Mouse (Mus musculus) forebrain, embryonic 16.5 days (tissue): ENCODE data around the gene Olfr66. TPM values are rescaled to one million over a fixed set of nuclear protein-coding genes. Genes with fewer than 3 reads are reported as not detected.

Experiments used
- ATAC-seq: fragments of 200-750 bp; cut with Nextera tagmentation; 2 replicates; pipeline ENCODE4 v1.8.0; 2017; ENCODE audit warnings: mild to moderate bottlenecking, moderate library complexity
- H3K27ac ChIP-seq: fragments of 300-500 bp; sonication (generic); 2 replicates; pipeline ENCODE4 v1.5.1; 2014; ENCODE audit warnings: low read length, control low read depth
- H3K27me3 ChIP-seq: fragments of 300-500 bp; sonication (generic); replicated peaks from 2 replicates; pipeline ENCODE4 v1.6.1; 2014; ENCODE audit warnings: low read length; ENCODE audit not compliant: control insufficient read depth, insufficient read depth
- H3K36me3 ChIP-seq: fragments of 300-500 bp; sonication (generic); 2 replicates; pipeline ENCODE4 v1.6.1; 2014; ENCODE audit not compliant: control insufficient read depth, insufficient read depth
- H3K4me1 ChIP-seq: fragments of 300-500 bp; sonication (generic); replicated peaks from 2 replicates; pipeline ENCODE4 v1.6.1; 2014; ENCODE audit warnings: low read length; ENCODE audit not compliant: control insufficient read depth, insufficient read depth
- H3K4me2 ChIP-seq: fragments of 300-500 bp; sonication (generic); 2 replicates; pipeline ENCODE4 v1.6.1; 2014; ENCODE audit warnings: mild to moderate bottlenecking, low read length, control low read depth
- H3K4me3 ChIP-seq: fragments of 300-500 bp; sonication (generic); replicated peaks from 2 replicates; pipeline ENCODE4 v1.5.1; 2014; ENCODE audit warnings: mild to moderate bottlenecking, low read length, control low read depth
- H3K9ac ChIP-seq: fragments of 300-500 bp; sonication (generic); replicated peaks from 2 replicates; pipeline ENCODE4 v1.6.1; 2014; ENCODE audit warnings: low read depth, low read length, control low read depth
- H3K9me3 ChIP-seq: fragments of 300-500 bp; sonication (generic); 2 replicates; pipeline ENCODE4 v1.6.1; 2016; ENCODE audit warnings: low read length; ENCODE audit not compliant: control insufficient read depth
- WGBS: fragments of 180-500 bp; shearing (Covaris S2); extraction: QIAGEN DNeasy Blood & Tissue Kit; methylation state at CpG from one replicate; pipeline ENCODE4 v1.1.7; 2014; 5-methylcytosine and 5-hydroxymethylcytosine counted together
- polyA plus RNA-seq: library from polyadenylated mRNA; unstranded; fragments of >200 nt; fragmentation: Nextera tagmentation; extraction: Ambion mirVana; gene quantifications from 2 replicates; pipeline ENCODE4 v1.2.1, GENCODE M21; 2015

The Olfr66 gene
- polyA plus RNA-seq: not detected in 2 replicates

DNA sequence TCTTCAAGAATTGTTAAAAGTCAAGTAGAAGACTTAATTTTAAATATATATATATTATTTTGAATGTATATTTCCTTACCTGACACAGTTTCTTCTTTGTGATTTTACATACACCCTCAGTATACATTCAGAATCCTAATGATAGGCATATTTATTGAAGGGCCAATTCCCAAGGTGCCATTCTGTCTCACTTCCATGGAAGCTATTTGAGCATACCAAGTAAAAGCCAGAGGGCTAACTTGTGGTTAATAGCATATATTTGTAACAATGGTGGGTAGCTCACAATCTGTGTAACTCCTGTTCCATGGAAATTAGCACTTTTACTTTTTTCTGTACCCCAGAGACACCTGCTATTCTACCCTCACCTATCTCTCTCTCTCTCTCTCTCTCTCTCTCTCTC lies at the start of gene Olfr66:
Gene Olfr66, minus strand, starts transcription at position 101 of the 400 bp plus-strand sequence.
- Histone ChIP-seq H3K27me3 (no peaks in the 10 kb centered on the region), H3K9ac (no peak within 1 kb of the TSS), H3K36me3 (no peaks in the 10 kb centered on the region), H3K9me3 (no peaks in the 10 kb centered on the region), H3K4me2 (no peak within 1 kb of the TSS), H3K27ac (no peak within 1 kb of the TSS), H3K4me1 (no peaks in the 10 kb centered on the region), H3K4me3 (no peak within 1 kb of the TSS)
- no peak for ATAC-seq

DNA sequence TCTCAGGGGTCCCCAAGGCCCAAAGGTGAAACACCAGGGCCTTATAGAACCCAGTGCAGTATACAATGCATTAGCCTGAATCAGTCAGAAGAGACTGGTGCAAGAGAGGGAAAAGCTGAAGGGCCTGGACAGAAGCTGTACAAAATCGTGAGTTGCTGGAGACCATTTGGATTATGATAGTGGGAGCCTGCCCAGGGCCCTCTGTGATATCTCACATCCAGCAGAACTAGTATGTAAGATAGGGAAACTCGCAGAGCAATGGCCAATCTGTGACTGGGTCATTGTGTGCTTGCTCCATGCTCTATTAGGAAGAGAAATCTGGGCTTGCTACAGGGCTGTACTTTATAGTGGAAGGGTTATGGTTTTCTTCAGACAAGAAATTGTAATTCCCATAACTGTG lies 48.2 kb upstream of the Olfr66 start, which contains the start of gene Olfr632:
Gene Olfr632, plus strand, starts transcription at position 84 of the 400 bp plus-strand sequence.
- H3K9me3 ChIP-seq: no peaks in the 10 kb centered on the region
- no peak for ATAC-seq
- no peak within 1 kb of the TSS for H3K4me2 ChIP-seq
- no peak within 1 kb of the TSS for H3K4me3 ChIP-seq
- H3K36me3 ChIP-seq: no peaks in the 10 kb centered on the region
- H3K4me1 ChIP-seq: no peaks in the 10 kb centered on the region
- H3K27ac ChIP-seq: no peak within 1 kb of the TSS
- 78% methylated on average over 2 of the region's 2 CpGs for WGBS
- no peak within 1 kb of the TSS for H3K9ac ChIP-seq
- no peaks in the 10 kb centered on the region for H3K27me3 ChIP-seq

DNA sequence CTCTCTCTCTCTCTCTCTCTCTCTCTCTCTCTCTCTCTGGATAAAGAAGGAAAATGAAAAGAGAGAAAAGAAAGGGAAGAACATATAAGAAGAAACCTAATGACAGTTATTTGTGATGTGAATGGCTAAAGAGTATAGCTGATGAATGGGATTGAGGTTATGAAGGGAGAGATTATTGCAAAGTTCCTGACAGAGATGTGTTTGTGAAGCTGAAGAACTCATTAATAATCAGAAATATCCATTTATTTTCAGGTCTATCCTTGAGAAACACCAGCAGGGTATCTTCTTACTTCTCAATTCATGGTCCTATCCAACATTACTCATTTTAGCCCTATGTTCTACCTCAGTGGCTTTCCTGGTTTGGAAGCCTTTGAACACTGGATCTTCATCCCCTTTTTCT lies 42.5 kb upstream of the Olfr66 start, which contains the start of gene Olfr631:
Gene Olfr631, plus strand, starts transcription at position 301 of the 400 bp plus-strand sequence.
- Histone ChIP-seq H3K4me3 (no peak within 1 kb of the TSS), H3K9me3 (no peaks in the 10 kb centered on the region), H3K4me1 (no peaks in the 10 kb centered on the region), H3K9ac (no peak within 1 kb of the TSS), H3K27me3 (no peaks in the 10 kb centered on the region), H3K27ac (no peak within 1 kb of the TSS), H3K36me3 (no peaks in the 10 kb centered on the region), H3K4me2 (no peak within 1 kb of the TSS)
- ATAC-seq: no peak

DNA sequence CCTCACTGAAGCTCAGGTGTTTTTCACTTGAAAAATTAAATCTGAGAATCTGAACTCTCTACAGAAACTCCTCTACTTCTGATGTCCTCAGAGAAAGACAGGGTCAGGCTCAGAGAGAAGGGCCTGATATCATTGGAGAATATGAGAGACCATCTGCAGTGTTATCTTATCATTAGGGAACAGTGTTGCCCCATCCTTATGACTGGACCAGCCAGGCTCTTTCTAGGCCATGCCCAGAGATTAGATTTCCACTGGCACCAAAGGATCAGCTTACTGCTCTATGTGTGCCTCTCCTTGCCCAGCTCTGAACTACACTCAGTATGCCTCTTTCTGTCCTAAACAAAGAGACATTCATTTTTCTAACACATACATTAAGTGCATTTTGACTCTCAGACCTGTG lies 29.3 kb upstream of the Olfr66 start:
- H3K9me3 ChIP-seq: no peaks in the 10 kb centered on the region
- ATAC-seq: no peak
- H3K9ac ChIP-seq: no peak overlapping the region
- H3K4me2 ChIP-seq: no peak overlapping the region
- no peak overlapping the region for H3K27ac ChIP-seq
- no peaks in the 10 kb centered on the region for H3K36me3 ChIP-seq
- no peak overlapping the region for H3K4me3 ChIP-seq
- no peaks in the 10 kb centered on the region for H3K4me1 ChIP-seq
- no peaks in the 10 kb centered on the region for H3K27me3 ChIP-seq

DNA sequence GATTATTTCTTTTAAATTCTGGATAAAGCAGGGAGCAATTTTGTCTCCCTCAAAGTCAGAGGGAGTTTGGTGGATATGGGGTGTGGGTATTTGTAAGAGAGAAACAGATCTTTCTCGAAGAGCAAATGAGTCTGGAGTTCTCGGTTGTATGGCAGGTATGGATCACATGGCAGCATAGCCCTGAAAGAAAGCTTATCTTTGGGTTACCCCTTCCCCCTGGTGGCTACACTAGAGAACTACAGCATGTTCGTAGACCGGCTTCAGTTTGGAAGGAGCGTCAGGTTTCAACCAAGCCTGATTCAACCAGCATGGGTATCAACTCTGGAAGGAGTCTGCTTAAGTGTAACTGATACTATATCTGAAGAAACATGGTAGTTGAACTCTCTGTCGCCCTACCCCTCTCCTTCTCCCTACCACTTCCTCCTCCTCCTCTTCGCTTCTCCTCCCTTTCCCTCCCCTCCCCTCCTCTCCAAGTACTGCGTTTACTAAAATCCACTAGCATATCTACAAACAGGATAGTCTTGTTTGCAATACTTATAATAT lies 27.0 kb upstream of the Olfr66 start:
- Histone ChIP-seq H3K27me3 (no peaks in the 10 kb centered on the region), H3K4me1 (no peaks in the 10 kb centered on the region), H3K27ac (no peak overlapping the region), H3K9me3 (no peaks in the 10 kb centered on the region), H3K36me3 (no peaks in the 10 kb centered on the region), H3K4me3 (no peak overlapping the region), H3K4me2 (no peak overlapping the region), H3K9ac (no peak overlapping the region)
- 50% methylated on average over 8 of the region's 8 CpGs for WGBS
- no peak for ATAC-seq

GRCm38 (mm10) chr7:103910047-103910446 lies 24.0 kb upstream of the Olfr66 start:
- Histone ChIP-seq H3K4me1 (no peaks in the 10 kb centered on the region), H3K27me3 (no peaks in the 10 kb centered on the region), H3K27ac (no peak overlapping the region), H3K9me3 (no peaks in the 10 kb centered on the region), H3K4me2 (no peak overlapping the region), H3K36me3 (no peaks in the 10 kb centered on the region), H3K9ac (no peak overlapping the region), H3K4me3 (no peak overlapping the region)
- WGBS: 65% methylated on average over 3 of the region's 3 CpGs
- ATAC-seq: no peak

- no peak for ATAC-seq
- Histone ChIP-seq H3K9ac (no peak within 1 kb of the TSS), H3K27me3 (no peaks in the 10 kb centered on the region), H3K36me3 (no peaks in the 10 kb centered on the region), H3K4me1 (no peaks in the 10 kb centered on the region), H3K27ac (no peak within 1 kb of the TSS), H3K9me3 (no peaks in the 10 kb centered on the region), H3K4me3 (no peak within 1 kb of the TSS), H3K4me2 (no peak within 1 kb of the TSS)
- 92% methylated on average over 2 of the region's 2 CpGs for WGBS
These were observed 17.1 kb upstream of the Olfr66 start, which contains the start of gene Olfr65 for GRCm38 (mm10) chr7:103903187-103903586. TSS of gene Olfr65 (plus strand) at chr7:103903487.

DNA sequence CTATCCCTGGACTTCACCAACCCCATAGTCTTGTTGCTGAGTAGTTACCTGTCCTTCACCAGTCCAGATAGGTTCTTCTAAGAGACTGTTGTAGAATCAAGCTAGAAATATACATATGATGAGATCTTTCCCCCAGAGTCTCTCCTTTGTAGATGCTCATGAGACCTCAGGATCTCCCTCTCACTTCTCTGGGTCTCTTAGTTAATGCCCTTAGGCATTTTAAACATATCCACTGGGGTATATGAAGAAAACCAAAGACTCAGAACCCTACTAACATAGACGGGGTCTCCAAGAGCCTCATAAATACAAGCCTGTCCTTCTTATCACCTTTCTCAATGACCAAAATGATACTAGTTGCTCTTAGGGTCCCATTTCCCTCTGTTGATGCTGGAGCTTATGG lies 8.3 kb upstream of the Olfr66 start, which contains the start of gene Olfr64:
Gene Olfr64, minus strand, starts transcription at position 101 of the 400 bp plus-strand sequence.
- WGBS: 89% methylated on average over 1 of the region's 1 CpGs
- H3K4me3 ChIP-seq: no peak within 1 kb of the TSS
- ATAC-seq: no peak

DNA sequence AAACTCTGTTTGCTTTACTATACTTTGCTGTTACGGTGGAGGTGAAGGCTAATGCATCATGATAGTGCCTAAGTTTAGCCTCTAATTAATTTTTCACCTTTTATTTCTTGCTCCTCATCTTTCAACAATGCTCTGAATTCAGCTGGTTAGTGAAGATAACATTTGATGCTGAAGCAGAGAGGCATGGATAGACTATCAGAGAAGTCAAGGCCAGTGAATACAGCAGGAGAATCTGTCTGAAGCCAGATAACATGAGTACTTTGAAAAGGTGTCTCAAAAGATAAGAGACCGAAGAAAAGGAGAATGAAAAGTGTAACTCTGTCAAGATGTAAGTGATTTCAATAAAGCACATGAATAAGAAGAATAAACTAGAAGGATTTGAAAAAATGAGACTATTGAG lies 9.0 kb downstream of the Olfr66 start:
- Histone ChIP-seq H3K27me3 (no peaks in the 10 kb centered on the region), H3K4me2 (no peak overlapping the region), H3K9ac (no peak overlapping the region), H3K4me3 (no peak overlapping the region), H3K36me3 (no peaks in the 10 kb centered on the region), H3K27ac (no peak overlapping the region), H3K9me3 (no peaks in the 10 kb centered on the region), H3K4me1 (no peaks in the 10 kb centered on the region)
- 92% methylated on average over 2 of the region's 2 CpGs for WGBS
- ATAC-seq: no peak

More for the DNA sequence above, 8.3 kb upstream of the Olfr66 start, which contains the start of gene Olfr64:
- Histone ChIP-seq H3K27me3 (no peaks in the 10 kb centered on the region), H3K27ac (no peak within 1 kb of the TSS), H3K36me3 (no peaks in the 10 kb centered on the region), H3K9ac (no peak within 1 kb of the TSS), H3K4me2 (no peak within 1 kb of the TSS), H3K9me3 (no peaks in the 10 kb centered on the region), H3K4me1 (no peaks in the 10 kb centered on the region)

- WGBS: 51% methylated on average over 5 of the region's 5 CpGs
- no peaks in the 10 kb centered on the region for H3K27me3 ChIP-seq
- H3K36me3 ChIP-seq: no peaks in the 10 kb centered on the region
- H3K4me1 ChIP-seq: no peaks in the 10 kb centered on the region
- H3K9me3 ChIP-seq: no peaks in the 10 kb centered on the region
- no peak for ATAC-seq
- no peak overlapping the region for H3K4me3 ChIP-seq
- H3K9ac ChIP-seq: no peak overlapping the region
- no peak overlapping the region for H3K27ac ChIP-seq
- H3K4me2 ChIP-seq: no peak overlapping the region
These were observed 11.6 kb downstream of the Olfr66 start for GRCm38 (mm10) chr7:103874451-103874850.
